Mouse (Mus musculus) liver, postnatal 0 days (tissue): ENCODE data around the gene Trappc5.
A peak's percentile ranks its signal among the peaks of the same experiment; 100 is the strongest.

Source experiments
- CTCF ChIP-seq: sonication (generic); IDR thresholded peaks from 2 replicates; pipeline ENCODE4 v1.5.1; 2016; ENCODE audit warnings: antibody characterized with exemption, low read depth
- EP300 ChIP-seq: IDR thresholded peaks from 2 replicates; pipeline ENCODE4 v1.6.1; 2016; ENCODE audit warnings: antibody characterized with exemption, low read depth, mild to moderate bottlenecking

DNA sequence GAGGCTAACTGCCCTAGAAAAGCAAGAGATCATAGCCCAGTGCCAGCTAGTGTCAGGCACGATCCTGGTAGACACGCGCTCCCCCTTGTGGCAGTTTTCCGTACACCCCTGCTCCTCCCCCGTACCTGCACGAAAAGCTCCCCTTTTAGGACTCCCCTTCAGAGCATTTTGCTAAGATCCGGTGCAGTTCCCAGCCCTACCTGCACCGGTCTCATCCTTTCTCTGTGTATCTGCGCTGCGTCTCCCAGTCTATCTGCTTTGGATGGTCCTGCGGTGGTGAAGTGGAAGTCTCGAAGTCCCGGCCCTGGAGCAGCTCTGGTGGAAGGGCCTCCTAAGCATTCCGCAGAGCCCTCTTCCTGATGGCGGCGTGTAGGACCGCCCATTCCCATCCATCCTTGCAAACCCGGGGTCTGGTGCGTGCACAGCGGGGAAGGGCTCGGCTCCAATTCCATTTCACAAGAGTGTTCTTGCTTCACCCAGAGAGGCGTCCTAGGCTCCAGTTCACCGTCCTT, 4.1 kb upstream of the Trappc5 start, which contains the start of gene Fcor:
- TF ChIP-seq CTCF (peak; percentile 95), EP300 (0 out of 2 replicates have a peak, but pooled peaks have one; percentile 11)
